Mouse (Mus musculus): ENCODE data around the gene Shq1. TPM values are rescaled to one million over a fixed set of nuclear protein-coding genes. Genes with fewer than 3 reads are reported as not detected.

The Shq1 gene
- polyA plus RNA-seq, 1 experiment from 2014 or later, result 9.6 TPM

GRCm38 (mm10) chr6:100519837-100520236 is 151.1 kb downstream of the Shq1 start:
- Histone ChIP-seq H3K4me2 (ENCODE audit: low read length) (no peak overlapping the region), H3K27me3 (ENCODE audit: control insufficient read depth, insufficient read depth, low read length) (peaks cover 5% of the 10 kb centered on the region), H3K9me3 (ENCODE audit: control insufficient read depth, low read length) (no peaks in the 10 kb centered on the region), H3K4me1 (ENCODE audit: control insufficient read depth, insufficient read depth, low read length) (peaks cover 16% of the 10 kb centered on the region), H3K36me3 (ENCODE audit: control insufficient read depth, insufficient read depth, low read length) (no peaks in the 10 kb centered on the region), H3K9ac (replicated peaks; ENCODE audit: low read length) (no peak overlapping the region), H3K4me3 (replicated peaks; ENCODE audit: low read depth, low read length) (no peak overlapping the region), H3K27ac (replicated peaks; ENCODE audit: low read depth, low read length) (no peak overlapping the region)
- 29% methylated on average over 12 of the region's 12 CpGs for WGBS
- DNase-seq (peak; percentile 67), ATAC-seq (ENCODE audit: low FRiP score, low TSS enrichment) (peak; percentile 40; the same call in 1 of the 2 replicates)

Other genes starting within 250 kb of the Shq1 start
- 0.53 and 1.2 TPM in 2 replicates for gene Gxylt2, start 33.6 kb upstream of the Shq1 start, polyA plus RNA-seq (2014; fragmentation: Nextera tagmentation; extraction: Ambion mirVana)
- gene Ppp4r2, start 162.5 kb upstream of the Shq1 start, polyA plus RNA-seq (2014; fragmentation: Nextera tagmentation; extraction: Ambion mirVana), result 28.0 and 35.2 TPM in 2 replicates

Data from midbrain, embryonic 14.5 days (tissue).